Mouse (Mus musculus) testis, postnatal 14 days (tissue): Measurements from ENCODE around the gene Gm20865.
"Not testable (repeated sequence)": the region's sequence is repeated elsewhere in the genome, so short reads cannot be mapped to it uniquely, and the experiment has no call there.

ENCODE experiments used
- DNase-seq: peaks from one replicate; pipeline ENCODE4 v3.0.0; 2021; ENCODE audit warnings: low spot score

The Gm20865 gene

GRCm38 (mm10) chrY:21241275-21241674, at the start of gene Gm20865:
Gm20865 (plus strand) TSS chrY:21241575.
- DNase-seq: not testable (repeated sequence)
